Mouse (Mus musculus): ENCODE data around the gene Sdr39u1.

The Sdr39u1 gene

DNA sequence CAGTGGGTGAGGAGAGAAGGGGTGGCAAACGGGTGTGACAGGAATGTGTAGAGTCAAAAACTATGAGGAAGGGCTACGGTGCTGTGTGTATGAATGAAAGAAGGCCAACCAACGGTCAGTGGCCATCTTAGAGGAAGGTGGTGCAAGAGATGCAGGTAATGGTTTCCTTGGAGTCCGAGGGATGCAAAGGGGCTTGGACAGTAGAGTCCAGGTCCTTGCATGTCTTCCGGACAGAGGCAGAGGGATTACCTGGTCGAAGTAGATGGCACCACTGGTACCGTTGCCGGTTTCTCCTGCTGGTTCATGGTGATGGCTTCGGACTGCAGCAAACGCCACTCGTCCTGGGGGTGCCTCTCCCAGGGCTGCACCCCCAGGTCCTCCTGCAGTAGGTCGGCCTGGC lies 16.4 kb downstream of the Sdr39u1 start:
- DNase-seq = no peak

GRCm38 (mm10) chr14:55883149-55883661 lies 16.9 kb downstream of the Sdr39u1 start:
- no peak for DNase-seq

- no peak for DNase-seq
These were observed 17.9 kb downstream of the Sdr39u1 start for GRCm38 (mm10) chr14:55882171-55882641.

DNA sequence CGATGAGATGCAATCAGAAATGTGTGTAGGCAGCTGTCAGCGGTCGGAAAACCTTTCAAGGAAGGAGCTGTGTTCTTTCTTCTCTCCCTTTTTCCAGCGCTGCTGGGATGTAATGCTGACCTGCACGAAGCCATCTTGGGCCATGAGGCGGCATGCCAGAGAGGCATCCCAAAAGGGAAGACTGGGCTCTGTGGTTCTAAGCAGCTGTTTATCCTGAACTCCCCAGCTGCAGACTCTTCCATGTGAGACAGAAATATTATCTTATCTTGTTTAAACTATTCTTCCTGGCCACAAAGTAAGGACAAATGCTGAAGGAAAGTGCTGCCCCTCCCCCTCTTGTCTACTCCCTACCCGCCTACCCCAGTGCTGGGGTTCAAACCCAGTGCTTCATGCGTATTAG lies 19.1 kb downstream of the Sdr39u1 start:
- DNase-seq = no peak

GRCm38 (mm10) chr14:55879623-55880022 lies 20.5 kb downstream of the Sdr39u1 start:
- peak; percentile 85 for DNase-seq

DNA sequence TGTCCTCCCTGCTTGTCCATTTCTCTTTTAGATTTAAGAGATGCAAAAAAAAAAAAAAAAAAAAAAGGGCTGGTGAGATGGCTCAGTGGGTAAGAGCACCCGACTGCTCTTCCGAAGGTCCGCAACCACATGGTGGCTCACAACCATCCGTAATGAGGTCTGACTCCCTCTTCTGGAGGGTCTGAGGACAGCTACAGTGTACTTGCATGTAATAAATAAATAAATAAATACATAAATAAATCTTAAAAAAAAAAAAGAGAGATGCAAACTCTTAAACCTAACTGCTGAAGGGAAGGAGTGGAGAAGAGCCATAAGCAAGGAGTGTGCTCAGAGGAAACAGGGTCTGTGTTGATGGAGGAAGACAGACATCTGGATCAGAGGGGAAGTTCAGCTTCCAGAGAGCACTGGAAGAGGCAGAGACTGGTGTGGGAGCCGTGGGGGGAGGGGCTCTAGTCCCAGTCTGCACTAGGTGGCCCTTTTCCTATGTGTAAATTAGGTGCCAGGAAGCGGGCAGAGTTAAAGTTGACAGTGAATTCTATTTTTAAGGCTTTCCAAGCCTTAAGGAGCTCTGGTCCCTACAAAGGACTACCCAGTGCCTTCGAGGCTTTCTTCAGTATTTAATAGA lies 21.7 kb downstream of the Sdr39u1 start:
- DNase-seq = no peak

DNA sequence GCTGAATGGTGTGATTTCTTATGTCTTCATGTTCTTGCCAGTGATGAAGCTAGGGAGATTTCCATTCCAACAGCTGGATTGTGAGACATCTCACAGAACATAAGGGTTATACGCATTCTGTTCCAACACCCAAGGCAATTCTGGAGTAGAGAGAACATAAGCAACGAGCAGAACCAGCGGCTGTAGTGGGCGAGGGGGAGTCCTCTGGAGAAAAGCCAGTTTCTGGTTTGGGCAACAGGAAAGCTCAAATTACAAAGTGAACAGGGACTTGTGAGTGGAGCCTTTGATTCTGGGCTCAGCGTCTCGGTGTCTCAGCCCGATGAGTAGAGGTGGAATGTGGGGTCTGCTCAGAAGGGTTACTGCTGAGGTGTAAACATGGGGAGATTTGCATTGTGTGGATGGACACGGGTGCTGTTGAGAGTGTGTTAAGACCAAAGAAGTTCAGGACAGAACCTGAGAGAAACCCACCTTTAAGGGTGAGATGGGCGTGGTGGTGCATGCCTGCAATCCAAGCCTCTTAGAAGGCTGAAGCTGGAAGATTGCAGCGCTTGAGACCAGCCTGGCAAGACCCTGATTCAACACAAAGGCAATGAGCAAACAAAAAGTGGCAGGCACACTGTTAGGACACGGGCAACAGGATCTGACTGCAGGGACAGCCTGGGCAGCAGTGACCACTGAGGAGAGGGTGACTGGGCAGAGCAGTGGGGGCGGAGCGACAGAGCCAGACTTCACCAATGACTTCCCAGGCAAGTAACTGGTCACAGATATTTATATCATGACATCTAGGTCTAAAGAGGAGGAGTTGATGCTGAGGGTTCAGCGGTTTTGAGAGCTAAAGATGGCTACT lies 22.4 kb downstream of the Sdr39u1 start:
- no peak for DNase-seq

DNA sequence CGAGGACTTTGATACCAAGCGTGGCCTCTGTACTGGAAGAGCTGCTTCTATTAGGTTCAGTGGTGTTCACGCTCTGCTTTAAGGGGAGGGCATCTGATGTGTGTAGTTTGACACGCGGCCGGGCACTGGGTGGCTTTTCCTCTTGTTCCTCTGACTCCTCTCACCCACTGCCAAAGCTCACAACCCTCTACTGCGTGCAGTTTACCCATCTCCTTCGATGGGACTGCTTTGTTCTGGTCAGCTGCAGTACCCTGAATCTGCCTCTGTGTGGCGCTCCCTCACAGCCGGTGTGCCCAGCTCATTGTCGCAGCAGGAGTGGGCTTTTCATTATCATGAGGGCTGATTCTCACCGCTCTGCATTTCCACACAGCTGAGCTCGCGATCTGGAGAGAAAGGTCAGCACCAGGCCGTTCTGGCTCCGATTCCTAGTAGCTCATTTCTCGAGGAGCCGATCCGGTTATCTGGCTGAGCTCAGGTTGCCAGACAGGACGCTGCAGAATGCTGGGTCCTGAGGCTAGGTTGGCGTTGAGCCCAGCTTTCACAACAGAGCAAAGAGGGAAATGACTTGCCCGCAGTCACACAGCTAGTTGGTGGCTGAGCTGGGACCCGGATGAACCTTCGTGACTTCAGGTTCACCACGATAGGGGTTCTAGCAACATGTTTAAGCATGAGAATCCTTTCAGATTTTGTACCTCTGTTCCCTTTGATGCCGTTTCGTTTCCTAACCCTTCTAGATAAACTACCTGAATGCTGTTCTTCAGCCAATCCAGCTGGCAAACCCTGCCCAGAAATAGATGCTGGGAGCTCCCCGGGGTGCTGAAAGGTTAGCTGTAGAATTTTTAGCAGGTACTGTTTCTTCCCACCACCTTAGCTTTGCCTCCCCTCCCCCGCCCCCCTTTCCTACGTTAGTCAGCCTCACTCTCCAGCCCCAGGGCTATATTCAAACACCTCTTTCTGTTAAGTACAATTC lies 26.1 kb downstream of the Sdr39u1 start:
- peak; percentile 76 for DNase-seq

GRCm38 (mm10) chr14:55873242-55873713 lies 26.8 kb downstream of the Sdr39u1 start:
- DNase-seq = no peak

- no peak for DNase-seq
These were observed 27.5 kb downstream of the Sdr39u1 start for GRCm38 (mm10) chr14:55872551-55872950.

DNA sequence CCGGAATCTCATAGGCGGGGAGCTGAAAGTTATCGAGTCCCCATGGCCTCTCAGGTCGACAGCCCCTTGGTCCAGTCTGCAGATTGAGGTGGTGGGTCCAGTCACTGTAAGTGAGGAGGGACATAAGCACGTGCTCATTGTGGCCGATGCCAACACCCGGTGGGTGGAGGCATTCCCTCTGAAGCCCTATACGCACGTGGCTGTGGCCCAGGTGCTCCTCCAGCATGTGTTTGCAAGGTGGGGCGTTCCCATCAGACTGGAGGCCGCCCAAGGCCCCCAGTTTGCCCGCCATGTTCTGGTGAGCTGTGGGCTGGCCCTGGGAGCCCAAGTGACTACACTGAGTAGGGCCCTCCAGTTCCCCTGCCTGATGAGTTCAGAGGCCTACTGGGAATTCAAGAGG lies 28.1 kb downstream of the Sdr39u1 start:
- no peak for DNase-seq

GRCm38 (mm10) chr14:55869538-55869937 lies 30.6 kb downstream of the Sdr39u1 start:
- no peak for DNase-seq

DNA sequence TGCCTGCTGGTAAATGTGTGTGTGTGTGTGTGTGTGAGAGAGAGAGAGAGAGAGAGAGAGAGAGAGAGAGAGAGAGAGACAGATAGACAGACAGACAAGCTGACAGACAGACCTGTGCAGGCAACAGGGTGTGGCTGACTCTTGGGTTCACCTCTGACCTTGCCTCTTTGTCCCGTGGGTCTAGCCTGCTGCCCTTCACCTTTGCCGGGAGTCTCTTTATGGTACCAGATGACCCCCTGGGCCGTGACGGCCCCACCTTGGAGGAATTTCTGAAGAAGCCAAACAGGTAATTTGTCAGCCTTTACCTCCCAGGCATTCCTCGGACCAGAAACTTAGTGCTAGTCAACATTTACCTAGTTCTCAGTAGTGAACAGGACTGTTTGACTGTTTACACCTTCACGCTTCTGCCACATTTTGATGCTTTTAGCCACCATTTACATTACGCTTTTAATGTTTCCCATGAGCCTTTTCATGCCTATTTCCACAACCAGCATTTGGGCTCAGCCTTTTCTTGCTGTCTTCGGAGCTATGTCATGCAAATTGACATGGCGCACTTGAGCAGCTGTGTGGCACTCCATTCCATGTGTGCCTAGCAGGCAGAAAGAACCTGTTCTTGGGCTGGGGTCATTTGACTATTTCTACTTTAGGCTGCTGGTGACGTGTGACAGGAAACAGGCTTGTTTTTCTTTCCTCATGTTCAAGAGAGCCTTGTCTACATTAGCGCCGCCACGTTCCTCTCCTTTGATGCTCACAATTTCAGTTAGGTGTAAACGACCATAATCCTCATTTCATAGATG lies 31.7 kb downstream of the Sdr39u1 start:
- no peak for DNase-seq

GRCm38 (mm10) chr14:55866962-55867361 lies 33.1 kb downstream of the Sdr39u1 start:
- no peak for DNase-seq

DNA sequence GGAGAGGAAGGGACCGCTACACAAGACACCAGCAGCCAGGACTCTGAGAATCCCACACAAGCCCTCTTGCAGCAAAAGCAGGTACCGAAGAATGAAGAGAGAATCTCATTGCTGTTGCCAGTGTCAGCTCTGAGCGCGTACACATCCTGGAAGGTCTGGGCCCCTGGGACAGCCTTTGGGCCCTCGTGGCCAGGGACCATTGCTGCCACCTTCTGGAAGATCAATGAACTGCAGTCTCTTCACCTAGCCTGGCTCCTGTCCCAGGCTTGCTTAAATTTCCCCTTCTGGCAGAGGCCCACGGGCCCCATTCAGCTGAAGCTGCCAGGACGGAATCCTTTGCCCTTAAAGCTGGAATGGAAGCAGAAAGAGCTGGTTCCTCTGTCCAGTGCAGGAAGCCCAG lies 36.3 kb downstream of the Sdr39u1 start:
- DNase-seq = peak; percentile 77

DNA sequence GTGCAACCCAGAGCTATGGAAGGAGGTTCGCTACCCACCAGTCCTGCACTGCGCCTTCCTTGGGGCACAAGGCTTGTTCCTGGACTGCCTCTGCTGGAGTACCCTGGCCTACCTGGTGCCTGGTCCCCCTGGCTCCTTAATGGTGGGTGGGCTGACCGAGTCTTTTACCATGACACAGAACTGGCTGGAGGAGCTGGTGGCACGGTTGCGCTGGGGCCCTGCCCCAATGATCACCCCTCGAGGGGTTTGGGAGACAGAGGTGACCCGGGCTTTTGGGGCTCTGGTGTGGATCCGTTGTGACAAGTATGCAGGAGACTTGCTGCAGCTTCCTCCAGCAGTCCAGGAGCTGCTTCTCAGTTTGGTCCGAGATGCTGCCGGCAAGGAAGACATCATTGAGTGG lies 37.1 kb downstream of the Sdr39u1 start:
- DNase-seq = no peak

DNA sequence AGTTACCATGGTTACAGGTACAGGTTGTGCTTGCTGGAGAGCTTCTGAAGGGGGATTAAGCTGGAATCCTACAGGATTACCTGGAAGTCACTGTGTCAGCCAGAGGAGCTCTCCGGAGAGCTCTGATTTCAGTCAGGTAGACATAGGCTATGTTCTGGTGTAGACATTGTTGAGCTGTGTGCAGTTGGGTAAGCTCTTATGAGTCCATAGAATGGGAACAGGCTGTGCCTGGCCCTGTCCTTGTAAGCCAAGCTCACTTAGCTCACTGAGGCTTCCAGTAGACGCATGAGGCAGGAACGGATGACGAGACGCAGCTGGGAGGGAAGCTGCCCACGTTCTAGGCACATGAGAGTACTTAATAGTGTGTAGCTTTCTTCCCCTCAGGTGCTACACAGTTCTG lies 37.9 kb downstream of the Sdr39u1 start:
- DNase-seq = no peak

DNA sequence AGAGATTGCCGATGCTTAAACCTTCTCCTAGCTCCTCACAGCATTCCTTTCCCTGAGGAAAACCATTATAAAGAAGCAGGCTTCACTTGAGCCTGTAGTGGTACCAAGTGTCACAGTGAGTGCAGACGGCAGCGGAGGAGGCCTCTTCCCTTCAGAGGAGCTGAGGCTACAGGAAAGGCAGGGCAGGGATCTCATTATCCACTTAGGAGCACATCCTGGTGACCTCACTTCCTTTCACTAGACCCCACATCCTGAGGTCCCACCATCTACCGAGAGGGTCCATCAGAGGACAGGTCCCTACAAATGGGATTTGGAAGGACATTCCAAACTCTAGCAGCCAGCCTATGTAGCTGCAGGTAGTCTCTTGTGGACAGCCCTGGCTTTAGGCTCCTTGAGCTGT lies 42.5 kb downstream of the Sdr39u1 start:
- no peak for DNase-seq

GRCm38 (mm10) chr14:55855101-55855561 lies 45.0 kb downstream of the Sdr39u1 start:
- DNase-seq = peak; percentile 54

- DNase-seq = no peak
These were observed 45.5 kb downstream of the Sdr39u1 start for GRCm38 (mm10) chr14:55854406-55855100.

Data from thymus, postnatal 14 days (tissue).